Mouse (Mus musculus): ENCODE data around the gene Irgm2. TPM values are rescaled to one million over a fixed set of nuclear protein-coding genes. Genes with fewer than 3 reads are reported as not detected.
"Not testable (repeated sequence)": the region's sequence is repeated elsewhere in the genome, so short reads cannot be mapped to it uniquely, and the experiment has no call there.

Irgm2 gene
- polyA plus RNA-seq (2016; fragmentation: Nextera tagmentation; extraction: Ambion mirVana), result 0.51 and 0.63 TPM in 2 replicates

GRCm38 (mm10) chr11:58199229-58200037 lies at the start of gene Irgm2, which contains the start of gene Igtp:
Gene Irgm2 (plus strand): TSS chr11:58199618.
Gene Igtp (plus strand): TSS chr11:58199556.
- H3K4me1 ChIP-seq; H3K36me3 ChIP-seq (replicated peaks); H3K27ac ChIP-seq; ATAC-seq (ENCODE audit: low FRiP score); H3K9me3 ChIP-seq; H3K27me3 ChIP-seq: not testable (repeated sequence)
- Histone ChIP-seq H3K9ac (peak within 1 kb of the TSS; percentile 56; the same call in 1 of the 2 replicates), H3K4me2 (peak within 1 kb of the TSS; percentile 59), H3K4me3 (replicated peaks) (peak within 1 kb of the TSS; percentile 47)
- 11% methylated on average over 14 of the region's 15 CpGs for WGBS

- no peaks in the 10 kb centered on the region for H3K9me3 ChIP-seq
- H3K4me1 ChIP-seq, result no peaks in the 10 kb centered on the region
- no peak overlapping the region for H3K27ac ChIP-seq
- no peak overlapping the region for H3K4me2 ChIP-seq
- H3K9ac ChIP-seq, result no peak overlapping the region
- WGBS, result 93% methylated on average over 9 of the region's 9 CpGs
- no peak overlapping the region for H3K4me3 ChIP-seq (replicated peaks)
- peaks cover 75% of the 10 kb centered on the region for H3K36me3 ChIP-seq (replicated peaks)
- H3K27me3 ChIP-seq, result no peaks in the 10 kb centered on the region
- no peak for ATAC-seq (ENCODE audit: low FRiP score)
These were observed 44.0 kb upstream of the Irgm2 start for GRCm38 (mm10) chr11:58155458-58155857.

- ATAC-seq (ENCODE audit: low FRiP score), result no peak
- Histone ChIP-seq H3K36me3 (replicated peaks) (peaks cover 75% of the 10 kb centered on the region), H3K4me3 (replicated peaks) (no peak overlapping the region), H3K27ac (no peak overlapping the region), H3K4me1 (no peaks in the 10 kb centered on the region), H3K9me3 (no peaks in the 10 kb centered on the region), H3K27me3 (no peaks in the 10 kb centered on the region), H3K9ac (no peak overlapping the region), H3K4me2 (no peak overlapping the region)
- WGBS, result 91% methylated on average over 3 of the region's 3 CpGs
These were observed 42.5 kb upstream of the Irgm2 start for GRCm38 (mm10) chr11:58156871-58157270.

- peaks cover 60% of the 10 kb centered on the region for H3K36me3 ChIP-seq (replicated peaks)
- H3K27me3 ChIP-seq, result no peaks in the 10 kb centered on the region
- 90% methylated on average over 2 of the region's 2 CpGs for WGBS
- no peak overlapping the region for H3K4me3 ChIP-seq (replicated peaks)
- peaks cover 10% of the 10 kb centered on the region for H3K4me1 ChIP-seq
- no peak overlapping the region for H3K27ac ChIP-seq
- no peak overlapping the region for H3K4me2 ChIP-seq
- H3K9ac ChIP-seq, result no peak overlapping the region
- no peak for ATAC-seq (ENCODE audit: low FRiP score)
- H3K9me3 ChIP-seq, result 0 out of 2 replicates have a peak, but pooled peaks cover 3% of the 10 kb centered on the region
These were observed 34.3 kb upstream of the Irgm2 start for GRCm38 (mm10) chr11:58165072-58165471.

- Histone ChIP-seq H3K27ac (peak overlapping the region; percentile 66), H3K4me1 (peaks cover 22% of the 10 kb centered on the region), H3K9me3 (0 out of 2 replicates have a peak, but pooled peaks cover 3% of the 10 kb centered on the region), H3K36me3 (replicated peaks) (peaks cover 36% of the 10 kb centered on the region), H3K4me2 (peak overlapping the region; percentile 80), H3K4me3 (replicated peaks) (peak overlapping the region; percentile 93), H3K9ac (peak overlapping the region; percentile 82), H3K27me3 (no peaks in the 10 kb centered on the region)
- ATAC-seq (ENCODE audit: low FRiP score), result no peak; the same call in 1 of the 2 replicates
- WGBS, result 0% methylated on average over 8 of the region's 8 CpGs
These were observed 31.6 kb upstream of the Irgm2 start for GRCm38 (mm10) chr11:58167822-58168166.

GRCm38 (mm10) chr11:58168167-58168915 lies 31.1 kb upstream of the Irgm2 start, which contains the start of gene Gemin5:
Gene Gemin5 (minus strand): TSS chr11:58168539.
- Histone ChIP-seq H3K36me3 (replicated peaks) (peaks cover 36% of the 10 kb centered on the region), H3K9me3 (0 out of 2 replicates have a peak, but pooled peaks cover 3% of the 10 kb centered on the region), H3K4me1 (peaks cover 23% of the 10 kb centered on the region), H3K4me2 (peak within 1 kb of the TSS; percentile 80), H3K27me3 (no peaks in the 10 kb centered on the region), H3K4me3 (replicated peaks) (peak within 1 kb of the TSS; percentile 93), H3K27ac (peak within 1 kb of the TSS; percentile 66), H3K9ac (peak within 1 kb of the TSS; percentile 82)
- 1% methylated on average over 70 of the region's 71 CpGs for WGBS
- peak; percentile 88 for ATAC-seq (ENCODE audit: low FRiP score)

- Histone ChIP-seq H3K9me3 (0 out of 2 replicates have a peak, but pooled peaks cover 3% of the 10 kb centered on the region), H3K27ac (no peak overlapping the region), H3K36me3 (replicated peaks) (peaks cover 37% of the 10 kb centered on the region), H3K4me1 (peaks cover 23% of the 10 kb centered on the region), H3K4me2 (no peak overlapping the region), H3K9ac (no peak overlapping the region), H3K27me3 (no peaks in the 10 kb centered on the region), H3K4me3 (replicated peaks) (no peak overlapping the region)
- no peak for ATAC-seq (ENCODE audit: low FRiP score)
- WGBS, result 92% methylated on average over 3 of the region's 4 CpGs
These were observed 29.8 kb upstream of the Irgm2 start for GRCm38 (mm10) chr11:58169666-58170065.

GRCm38 (mm10) chr11:58171459-58172091 lies 27.8 kb upstream of the Irgm2 start, which contains the start of gene Mrpl22:
Gene Mrpl22 (plus strand): TSS chr11:58171661.
- peak within 1 kb of the TSS; percentile 75 for H3K9ac ChIP-seq
- H3K4me1 ChIP-seq, result peaks cover 23% of the 10 kb centered on the region
- WGBS, result under 1% methylated on average over 34 of the region's 34 CpGs
- peaks cover 35% of the 10 kb centered on the region for H3K36me3 ChIP-seq (replicated peaks)
- H3K9me3 ChIP-seq, result no peaks in the 10 kb centered on the region
- peak; percentile 76 for ATAC-seq (ENCODE audit: low FRiP score)
- no peaks in the 10 kb centered on the region for H3K27me3 ChIP-seq
- no peak within 1 kb of the TSS for H3K27ac ChIP-seq
- H3K4me3 ChIP-seq (replicated peaks), result peak within 1 kb of the TSS; percentile 61
- H3K4me2 ChIP-seq, result peak within 1 kb of the TSS; percentile 79

- Histone ChIP-seq H3K36me3 (replicated peaks) (peaks cover 43% of the 10 kb centered on the region), H3K4me2 (no peak overlapping the region), H3K9ac (no peak overlapping the region), H3K27me3 (no peaks in the 10 kb centered on the region), H3K27ac (no peak overlapping the region), H3K4me1 (no peaks in the 10 kb centered on the region), H3K4me3 (replicated peaks) (no peak overlapping the region), H3K9me3 (no peaks in the 10 kb centered on the region)
- WGBS, result 28% methylated on average over 3 of the region's 3 CpGs
- no peak for ATAC-seq (ENCODE audit: low FRiP score)
These were observed 19.9 kb upstream of the Irgm2 start for GRCm38 (mm10) chr11:58179563-58179962.

GRCm38 (mm10) chr11:58179986-58180385 lies 19.4 kb upstream of the Irgm2 start:
- not testable (repeated sequence) for H3K27ac ChIP-seq; H3K9me3 ChIP-seq; H3K4me1 ChIP-seq; H3K27me3 ChIP-seq; ATAC-seq (ENCODE audit: low FRiP score); H3K4me2 ChIP-seq; H3K9ac ChIP-seq; H3K4me3 ChIP-seq (replicated peaks)
- 93% methylated on average over 6 of the region's 6 CpGs for WGBS
- peaks cover 41% of the 10 kb centered on the region for H3K36me3 ChIP-seq (replicated peaks)

- no peak overlapping the region for H3K4me2 ChIP-seq
- H3K4me3 ChIP-seq (replicated peaks), result no peak overlapping the region
- peaks cover 34% of the 10 kb centered on the region for H3K36me3 ChIP-seq (replicated peaks)
- no peak for ATAC-seq (ENCODE audit: low FRiP score)
- no peaks in the 10 kb centered on the region for H3K27me3 ChIP-seq
- H3K4me1 ChIP-seq, result no peaks in the 10 kb centered on the region
- 91% methylated on average over 7 of the region's 7 CpGs for WGBS
- H3K9me3 ChIP-seq, result no peaks in the 10 kb centered on the region
- no peak overlapping the region for H3K27ac ChIP-seq
- no peak overlapping the region for H3K9ac ChIP-seq
These were observed 18.7 kb upstream of the Irgm2 start for GRCm38 (mm10) chr11:58180756-58181155.

GRCm38 (mm10) chr11:58183579-58183978 lies 15.8 kb upstream of the Irgm2 start:
- Histone ChIP-seq H3K9me3 (no peaks in the 10 kb centered on the region), H3K4me1 (no peaks in the 10 kb centered on the region), H3K4me2 (no peak overlapping the region), H3K27me3 (no peaks in the 10 kb centered on the region), H3K36me3 (replicated peaks) (peaks cover 7% of the 10 kb centered on the region), H3K4me3 (replicated peaks) (no peak overlapping the region), H3K9ac (no peak overlapping the region), H3K27ac (no peak overlapping the region)
- 94% methylated on average over 3 of the region's 3 CpGs for WGBS
- no peak for ATAC-seq (ENCODE audit: low FRiP score)
